Mouse (Mus musculus): Measurements from ENCODE around the gene Fgfr2. TPM values are rescaled to one million over a fixed set of nuclear protein-coding genes. Genes with fewer than 3 reads are reported as not detected.
"Not testable (repeated sequence)": the region's sequence is repeated elsewhere in the genome, so short reads cannot be mapped to it uniquely, and the experiment has no call there.

Fgfr2 gene
- polyA plus RNA-seq, 1 experiment from 2014 or later: 81.1 TPM

GRCm38 (mm10) chr7:130606958-130607357 lies 2516.2 kb downstream of the Fgfr2 start:
- H3K27me3 ChIP-seq: no peaks in the 10 kb centered on the region
- WGBS: 89% methylated on average over 4 of the region's 4 CpGs
- H3K4me1 ChIP-seq: no peaks in the 10 kb centered on the region
- no peak overlapping the region for H3K9ac ChIP-seq
- H3K36me3 ChIP-seq: no peaks in the 10 kb centered on the region
- H3K4me3 ChIP-seq: no peak overlapping the region
- no peaks in the 10 kb centered on the region for H3K9me3 ChIP-seq (replicated peaks)
- H3K27ac ChIP-seq: no peak overlapping the region
- H3K4me2 ChIP-seq (replicated peaks): no peak overlapping the region
- no peak for ATAC-seq (ENCODE audit: low FRiP score)

- Histone ChIP-seq H3K36me3 (no peaks in the 10 kb centered on the region), H3K4me3 (no peak overlapping the region), H3K4me1 (no peaks in the 10 kb centered on the region), H3K27me3 (no peaks in the 10 kb centered on the region), H3K9me3 (replicated peaks) (no peaks in the 10 kb centered on the region), H3K27ac (no peak overlapping the region), H3K4me2 (replicated peaks) (no peak overlapping the region), H3K9ac (no peak overlapping the region)
- ATAC-seq (ENCODE audit: low FRiP score): no peak
- 19% methylated on average over 6 of the region's 6 CpGs for WGBS
These were observed 2518.0 kb downstream of the Fgfr2 start for GRCm38 (mm10) chr7:130605111-130605510.

- Histone ChIP-seq H3K27ac (no peak overlapping the region), H3K4me3 (no peak overlapping the region), H3K9ac (no peak overlapping the region), H3K9me3 (replicated peaks) (no peaks in the 10 kb centered on the region), H3K4me2 (replicated peaks) (no peak overlapping the region), H3K4me1 (no peaks in the 10 kb centered on the region), H3K36me3 (no peaks in the 10 kb centered on the region), H3K27me3 (no peaks in the 10 kb centered on the region)
- ATAC-seq (ENCODE audit: low FRiP score): no peak
- WGBS: 79% methylated on average over 2 of the region's 2 CpGs
These were observed 2518.8 kb downstream of the Fgfr2 start for GRCm38 (mm10) chr7:130604390-130604789.

DNA sequence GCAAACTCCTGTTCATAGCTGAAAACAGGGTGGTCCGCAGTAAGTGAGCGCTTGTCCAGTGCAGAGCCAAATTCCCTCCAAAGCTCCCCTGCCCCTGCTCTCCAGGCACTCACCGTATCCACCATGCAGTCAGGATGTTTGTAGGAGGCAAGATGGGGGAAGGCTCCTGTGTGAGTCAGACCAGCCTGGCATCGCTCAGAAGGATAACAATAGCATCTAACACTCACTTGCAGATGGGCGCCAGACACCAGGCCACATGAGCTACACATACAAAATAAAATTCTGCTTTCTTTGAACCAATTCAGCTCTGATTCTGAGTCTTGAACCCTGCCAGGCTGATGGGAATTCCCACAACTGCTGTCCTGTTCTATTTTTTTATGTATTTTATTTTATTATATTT lies 2519.6 kb downstream of the Fgfr2 start:
- H3K36me3 ChIP-seq: no peaks in the 10 kb centered on the region
- ATAC-seq (ENCODE audit: low FRiP score): no peak

GRCm38 (mm10) chr7:130602804-130603203 lies 2520.3 kb downstream of the Fgfr2 start:
- no peak for ATAC-seq (ENCODE audit: low FRiP score)
- 94% methylated on average over 1 of the region's 1 CpGs for WGBS
- Histone ChIP-seq H3K27me3 (no peaks in the 10 kb centered on the region), H3K9ac (no peak overlapping the region), H3K36me3 (no peaks in the 10 kb centered on the region), H3K27ac (no peak overlapping the region), H3K4me2 (replicated peaks) (no peak overlapping the region), H3K9me3 (replicated peaks) (no peaks in the 10 kb centered on the region), H3K4me1 (no peaks in the 10 kb centered on the region), H3K4me3 (no peak overlapping the region)

More for the DNA sequence above, 2519.6 kb downstream of the Fgfr2 start:
- H3K27me3 ChIP-seq: no peaks in the 10 kb centered on the region
- H3K4me1 ChIP-seq: no peaks in the 10 kb centered on the region
- H3K9ac ChIP-seq: no peak overlapping the region
- H3K4me3 ChIP-seq: no peak overlapping the region
- 84% methylated on average over 5 of the region's 5 CpGs for WGBS
- H3K9me3 ChIP-seq (replicated peaks): no peaks in the 10 kb centered on the region
- H3K4me2 ChIP-seq (replicated peaks): no peak overlapping the region
- no peak overlapping the region for H3K27ac ChIP-seq

DNA sequence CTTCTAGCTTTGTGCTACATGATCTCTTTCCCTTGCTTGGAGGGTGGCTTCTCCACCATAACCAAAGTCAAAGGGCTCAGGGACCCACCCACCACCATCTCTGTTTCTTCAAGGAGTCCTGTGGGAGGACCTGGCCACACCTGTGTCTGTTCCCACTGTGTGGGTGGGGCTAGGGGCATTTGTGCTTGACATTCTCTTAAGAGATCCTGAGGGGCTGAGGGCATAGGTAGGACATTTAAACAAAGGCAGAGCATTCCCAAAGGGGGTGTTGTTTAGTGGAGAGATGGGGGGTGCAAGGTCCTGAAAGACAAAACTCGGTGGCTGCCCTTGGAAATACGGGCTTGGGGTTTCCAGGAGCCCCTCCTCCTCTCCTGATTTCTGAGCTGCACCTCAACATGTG lies 2522.6 kb downstream of the Fgfr2 start:
- Histone ChIP-seq H3K27ac (no peak overlapping the region), H3K4me3 (no peak overlapping the region), H3K9ac (no peak overlapping the region), H3K9me3 (replicated peaks) (no peaks in the 10 kb centered on the region), H3K36me3 (no peaks in the 10 kb centered on the region), H3K27me3 (no peaks in the 10 kb centered on the region), H3K4me2 (replicated peaks) (no peak overlapping the region), H3K4me1 (peaks cover 5% of the 10 kb centered on the region)
- no peak for ATAC-seq (ENCODE audit: low FRiP score)
- WGBS: 84% methylated on average over 2 of the region's 2 CpGs

DNA sequence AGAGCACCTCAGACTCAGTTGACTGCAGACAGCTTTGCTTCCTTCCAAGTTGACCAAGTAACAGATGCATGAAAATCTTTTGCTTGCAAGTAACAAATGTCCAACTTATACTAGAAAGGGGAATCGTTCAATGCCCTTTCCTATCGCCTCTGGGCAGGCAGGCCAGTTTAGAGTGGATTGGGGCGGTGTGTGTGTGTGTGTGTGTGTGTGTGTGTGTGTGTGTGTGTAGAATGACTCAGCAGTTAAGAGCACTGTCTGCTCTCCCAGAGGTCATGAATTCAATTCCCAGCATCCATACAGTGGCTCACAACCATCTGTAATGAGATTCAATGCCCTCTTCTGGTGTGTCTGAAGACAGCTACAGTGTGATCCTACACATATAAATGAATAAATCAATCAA lies 2523.1 kb downstream of the Fgfr2 start:
- Histone ChIP-seq H3K27me3 (no peaks in the 10 kb centered on the region), H3K27ac (no peak overlapping the region), H3K4me1 (peaks cover 5% of the 10 kb centered on the region), H3K36me3 (no peaks in the 10 kb centered on the region), H3K9me3 (replicated peaks) (no peaks in the 10 kb centered on the region), H3K9ac (no peak overlapping the region), H3K4me2 (replicated peaks) (no peak overlapping the region), H3K4me3 (no peak overlapping the region)
- WGBS: 80% methylated on average over 3 of the region's 3 CpGs
- no peak for ATAC-seq (ENCODE audit: low FRiP score)

DNA sequence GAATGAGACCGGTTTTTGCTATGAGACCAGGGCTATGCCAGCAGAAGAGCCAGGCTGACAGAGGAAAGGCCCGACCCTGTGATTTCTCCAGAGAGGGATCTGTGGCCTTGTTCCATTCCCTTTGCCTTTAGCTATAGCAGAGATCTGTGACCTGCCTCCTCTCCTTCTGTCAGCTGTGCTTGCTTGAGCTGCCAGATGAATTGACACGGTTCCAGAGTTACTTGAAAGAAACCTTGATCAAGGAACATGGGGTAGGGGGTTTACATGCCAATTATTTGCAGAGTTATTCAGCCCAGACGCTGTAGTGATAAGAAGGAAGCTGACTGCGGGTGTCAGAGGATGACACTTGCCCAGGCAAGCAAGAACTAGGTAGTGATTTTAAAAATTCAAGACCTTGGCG lies 2525.6 kb downstream of the Fgfr2 start:
- Histone ChIP-seq H3K36me3 (no peaks in the 10 kb centered on the region), H3K27ac (0 out of 2 replicates have a peak overlapping the region, but pooled peaks have one; percentile 9), H3K4me1 (peaks cover 5% of the 10 kb centered on the region), H3K9ac (no peak overlapping the region), H3K9me3 (replicated peaks) (no peaks in the 10 kb centered on the region), H3K4me3 (no peak overlapping the region), H3K4me2 (replicated peaks) (no peak overlapping the region), H3K27me3 (no peaks in the 10 kb centered on the region)
- no peak for ATAC-seq (ENCODE audit: low FRiP score)
- 69% methylated on average over 6 of the region's 6 CpGs for WGBS

DNA sequence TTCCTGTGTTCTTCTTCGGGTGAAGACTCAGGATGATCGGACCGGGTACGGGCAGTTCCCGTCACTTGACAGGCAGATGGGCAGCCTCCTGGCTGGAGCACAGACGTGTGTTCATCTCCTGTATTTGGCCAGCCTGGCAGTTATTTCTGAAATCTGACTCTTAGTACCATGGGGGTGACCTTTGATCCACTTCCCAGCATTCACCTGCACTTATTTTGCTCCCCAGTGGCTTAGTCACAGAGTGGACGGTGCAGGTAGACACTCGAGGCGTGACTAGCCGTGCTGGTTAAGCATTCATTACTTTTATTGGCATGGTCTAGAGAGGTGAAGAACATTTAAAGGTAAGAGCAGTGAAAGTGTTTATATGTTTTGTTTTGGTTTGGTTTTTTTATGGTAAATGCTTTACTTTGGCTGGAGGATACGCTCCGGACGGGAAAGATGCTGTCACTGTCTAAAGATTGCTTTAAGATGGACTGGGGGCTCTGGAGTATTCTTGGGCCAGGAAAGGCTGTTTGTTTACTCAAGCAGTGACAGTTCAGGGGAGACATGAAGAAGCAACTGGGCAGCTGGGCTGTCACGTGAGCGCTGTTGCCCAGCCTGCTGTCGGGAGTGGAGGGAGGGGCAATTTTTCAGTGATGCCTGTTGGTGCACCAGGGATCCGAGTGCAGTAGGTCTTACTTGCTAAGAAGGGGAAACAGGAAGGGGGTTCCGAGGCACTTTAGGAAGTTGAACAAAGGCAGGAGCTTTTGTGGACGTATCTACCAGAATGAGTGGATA lies 2526.9 kb downstream of the Fgfr2 start:
- H3K4me1 ChIP-seq; H3K9me3 ChIP-seq (replicated peaks); H3K4me3 ChIP-seq; ATAC-seq (ENCODE audit: low FRiP score); H3K27me3 ChIP-seq; H3K27ac ChIP-seq; H3K36me3 ChIP-seq; H3K9ac ChIP-seq; H3K4me2 ChIP-seq (replicated peaks): not testable (repeated sequence)
- WGBS: 60% methylated on average over 9 of the region's 19 CpGs

DNA sequence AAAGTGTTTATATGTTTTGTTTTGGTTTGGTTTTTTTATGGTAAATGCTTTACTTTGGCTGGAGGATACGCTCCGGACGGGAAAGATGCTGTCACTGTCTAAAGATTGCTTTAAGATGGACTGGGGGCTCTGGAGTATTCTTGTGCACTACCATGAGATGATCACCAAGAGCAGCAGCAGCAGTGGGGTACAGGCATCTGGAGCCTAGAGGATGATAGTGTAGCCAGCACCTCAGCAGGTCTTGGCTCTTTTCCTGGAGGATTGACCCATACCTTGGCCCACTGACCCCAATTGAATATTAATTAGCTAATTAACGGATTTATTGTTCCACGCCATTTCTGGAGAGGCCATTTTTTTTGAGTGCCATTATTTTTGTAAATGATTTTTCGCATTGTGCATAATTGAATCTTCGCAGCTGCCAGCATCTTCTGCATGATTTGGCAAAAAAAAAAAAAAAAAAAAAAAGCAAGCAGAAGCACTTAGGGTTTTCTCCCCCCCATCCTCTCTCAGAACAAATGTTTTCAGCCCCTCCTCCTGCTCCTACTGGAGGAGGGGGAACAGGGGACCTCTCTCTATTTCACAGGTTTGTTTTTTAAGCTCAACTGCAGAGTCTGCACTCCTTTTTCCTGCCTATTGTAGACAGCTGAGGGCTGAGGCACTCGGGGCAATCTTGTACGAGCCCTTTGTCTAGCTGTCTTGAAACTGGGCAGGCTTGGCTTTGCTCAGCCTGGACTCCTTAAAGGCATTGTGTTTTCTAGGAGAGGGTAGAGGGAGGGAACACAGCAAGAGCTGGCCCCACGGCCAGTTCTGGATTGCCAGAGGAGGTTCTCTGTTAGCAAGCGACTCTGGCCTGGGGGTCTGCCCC lies 2529.5 kb downstream of the Fgfr2 start:
- WGBS: 35% methylated on average over 8 of the region's 11 CpGs
- H3K9me3 ChIP-seq (replicated peaks); H3K27me3 ChIP-seq; H3K27ac ChIP-seq; H3K36me3 ChIP-seq; H3K9ac ChIP-seq; H3K4me2 ChIP-seq (replicated peaks); H3K4me3 ChIP-seq; H3K4me1 ChIP-seq: not testable (repeated sequence)
- peak; percentile 75 for ATAC-seq (ENCODE audit: low FRiP score)

- not testable (repeated sequence) for H3K9me3 ChIP-seq (replicated peaks); H3K36me3 ChIP-seq; H3K9ac ChIP-seq; H3K4me3 ChIP-seq; H3K4me2 ChIP-seq (replicated peaks); H3K27me3 ChIP-seq; H3K4me1 ChIP-seq; H3K27ac ChIP-seq
- ATAC-seq (ENCODE audit: low FRiP score): peak; percentile 46
- no CpG with 5 or more reads among the region's 11 CpGs for WGBS
These were observed 2530.2 kb downstream of the Fgfr2 start for GRCm38 (mm10) chr7:130592975-130593374.

DNA sequence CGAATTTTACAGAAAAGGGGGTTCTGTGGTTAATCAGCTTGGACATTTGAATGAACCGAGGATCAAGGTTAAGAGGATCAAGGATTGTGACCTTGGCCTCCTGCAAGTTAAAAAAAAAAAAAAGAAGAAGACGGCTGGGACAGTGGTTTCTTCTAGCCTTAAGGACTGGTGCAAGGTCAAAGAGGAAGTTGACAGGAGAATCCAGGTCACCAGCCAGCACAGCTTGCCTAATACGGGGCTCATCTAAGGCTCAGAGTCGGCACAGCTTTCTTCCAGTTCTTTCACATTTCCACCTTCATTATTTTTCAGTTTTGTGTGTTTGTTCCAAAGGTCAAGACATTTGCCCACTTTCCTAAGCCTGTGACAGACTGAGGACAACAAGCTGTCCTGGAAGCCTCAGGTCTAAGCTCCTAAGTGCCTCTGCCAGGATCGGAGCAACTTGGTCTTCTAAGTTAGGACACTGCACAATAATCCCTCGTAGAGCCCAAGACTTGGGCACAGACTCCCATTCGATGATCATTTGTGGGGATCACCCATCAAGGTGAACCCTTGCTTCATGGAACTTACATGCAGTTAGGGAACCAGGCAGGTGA lies 2532.2 kb downstream of the Fgfr2 start:
- WGBS: 79% methylated on average over 8 of the region's 8 CpGs

More for the DNA sequence above, 2532.2 kb downstream of the Fgfr2 start:
- Histone ChIP-seq H3K4me3 (no peak overlapping the region), H3K4me2 (replicated peaks) (no peak overlapping the region), H3K27ac (no peak overlapping the region), H3K9ac (no peak overlapping the region), H3K36me3 (no peaks in the 10 kb centered on the region), H3K27me3 (no peaks in the 10 kb centered on the region), H3K4me1 (no peaks in the 10 kb centered on the region), H3K9me3 (replicated peaks) (no peaks in the 10 kb centered on the region)
- no peak for ATAC-seq (ENCODE audit: low FRiP score)

Data from hindbrain, embryonic 12.5 days (tissue).